Mouse (Mus musculus) embryonic facial prominence, embryonic 11.5 days (tissue): Measurements from ENCODE around the gene Snx33. TPM values are rescaled to one million over a fixed set of nuclear protein-coding genes. Genes with fewer than 3 reads are reported as not detected.

ENCODE experiments used
- ATAC-seq: fragments of 200-750 bp; cut with Nextera tagmentation; replicated peaks from 2 replicates; pipeline ENCODE4 v1.8.0; 2017; ENCODE audit warnings: low read depth; ENCODE audit not compliant: insufficient number of reproducible peaks, low FRiP score, low TSS enrichment
- DNase-seq: peaks from one replicate; pipeline ENCODE4 v3.0.0-alpha.2; 2015; ENCODE audit warnings: low spot score
- H3K27ac ChIP-seq: fragments of 300-500 bp; sonication (generic); replicated peaks from 2 replicates; pipeline ENCODE4 v1.5.1; 2014; ENCODE audit warnings: mild to moderate bottlenecking, low read depth, low read length, control low read depth
- H3K27me3 ChIP-seq: fragments of 300-500 bp; sonication (generic); 2 replicates; pipeline ENCODE4 v1.6.1; 2014; ENCODE audit warnings: mild to moderate bottlenecking, low read length, moderate library complexity, mixed read lengths; ENCODE audit not compliant: control insufficient read depth, insufficient read depth
- H3K36me3 ChIP-seq: fragments of 300-500 bp; sonication (generic); replicated peaks from 2 replicates; pipeline ENCODE4 v1.6.1; 2014; ENCODE audit warnings: low read depth, mild to moderate bottlenecking, low read length, moderate library complexity, mixed read lengths; ENCODE audit not compliant: control insufficient read depth, insufficient read depth
- H3K4me1 ChIP-seq: fragments of 300-500 bp; sonication (generic); 2 replicates; pipeline ENCODE4 v1.6.1; 2014; ENCODE audit warnings: low read length, mixed read lengths; ENCODE audit not compliant: control insufficient read depth, insufficient read depth
- H3K4me2 ChIP-seq: fragments of 300-500 bp; sonication (generic); 2 replicates; pipeline ENCODE4 v1.6.1; 2014; ENCODE audit warnings: low read depth, mild to moderate bottlenecking, control low read depth, low read length, moderate library complexity
- H3K4me3 ChIP-seq: fragments of 300-500 bp; sonication (generic); 2 replicates; pipeline ENCODE4 v1.5.1; 2014; ENCODE audit warnings: low read depth, low read length, control low read depth
- H3K9ac ChIP-seq: fragments of 300-500 bp; sonication (generic); replicated peaks from 2 replicates; pipeline ENCODE4 v1.6.1; 2014; ENCODE audit warnings: mild to moderate bottlenecking, control low read depth, low read length
- H3K9me3 ChIP-seq: fragments of 300-500 bp; sonication (generic); replicated peaks from 2 replicates; pipeline ENCODE4 v1.6.1; 2016; ENCODE audit warnings: mild to moderate bottlenecking, low read length, inconsistent platforms, mixed read lengths; ENCODE audit not compliant: control insufficient read depth
- WGBS: fragments of 180-500 bp; shearing (Covaris S2); extraction: QIAGEN DNeasy Blood & Tissue Kit; methylation state at CpG from one replicate; pipeline ENCODE4 v1.1.7; 2014; 5-methylcytosine and 5-hydroxymethylcytosine counted together
- polyA plus RNA-seq: library from polyadenylated mRNA; unstranded; fragments of >200 nt; fragmentation: Nextera tagmentation; extraction: Ambion mirVana; gene quantifications from 2 replicates; pipeline ENCODE4 v1.2.1, GENCODE M21; 2014

Gene Snx33
- polyA plus RNA-seq, 1 experiment from 2014 or later: 6.6 TPM

- 27% methylated on average over 3 of the region's 3 CpGs for WGBS
- peak; percentile 40 for DNase-seq
These were observed 34.2 kb downstream of the Snx33 start for GRCm38 (mm10) chr9:56894006-56894405.

DNA sequence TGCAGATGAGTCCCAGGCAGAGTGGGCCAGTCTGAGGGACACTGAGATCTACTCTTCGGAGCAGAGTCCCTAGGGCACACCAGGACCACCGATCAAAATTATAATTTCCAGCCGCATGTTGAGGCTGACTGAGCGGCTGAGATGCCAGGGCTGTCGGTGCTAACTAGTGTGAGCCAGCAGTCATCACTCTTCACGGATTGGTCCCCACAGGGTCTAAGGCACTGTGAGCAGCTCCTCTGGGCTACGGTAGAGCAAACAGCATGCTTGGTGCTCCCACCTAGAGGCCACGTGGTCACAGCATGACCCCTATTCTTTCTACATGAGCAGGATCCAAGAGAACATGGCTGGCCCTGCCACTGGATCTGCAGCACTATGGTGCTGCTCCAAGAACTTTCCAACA is 34.9 kb downstream of the Snx33 start:
- Histone ChIP-seq H3K27ac (no peak overlapping the region), H3K9ac (no peak overlapping the region), H3K4me2 (no peak overlapping the region), H3K4me3 (no peak overlapping the region), H3K36me3 (no peaks in the 10 kb centered on the region), H3K9me3 (no peaks in the 10 kb centered on the region), H3K27me3 (no peaks in the 10 kb centered on the region), H3K4me1 (peaks cover 4% of the 10 kb centered on the region)
- DNase-seq (no peak), ATAC-seq (no peak)
- WGBS: 63% methylated on average over 8 of the region's 8 CpGs

More at GRCm38 (mm10) chr9:56894006-56894405, 34.2 kb downstream of the Snx33 start:
- Histone ChIP-seq H3K27me3 (no peaks in the 10 kb centered on the region), H3K4me2 (no peak overlapping the region), H3K4me3 (no peak overlapping the region), H3K4me1 (peaks cover 4% of the 10 kb centered on the region), H3K36me3 (no peaks in the 10 kb centered on the region), H3K27ac (no peak overlapping the region), H3K9me3 (no peaks in the 10 kb centered on the region), H3K9ac (no peak overlapping the region)
- no peak for ATAC-seq

DNA sequence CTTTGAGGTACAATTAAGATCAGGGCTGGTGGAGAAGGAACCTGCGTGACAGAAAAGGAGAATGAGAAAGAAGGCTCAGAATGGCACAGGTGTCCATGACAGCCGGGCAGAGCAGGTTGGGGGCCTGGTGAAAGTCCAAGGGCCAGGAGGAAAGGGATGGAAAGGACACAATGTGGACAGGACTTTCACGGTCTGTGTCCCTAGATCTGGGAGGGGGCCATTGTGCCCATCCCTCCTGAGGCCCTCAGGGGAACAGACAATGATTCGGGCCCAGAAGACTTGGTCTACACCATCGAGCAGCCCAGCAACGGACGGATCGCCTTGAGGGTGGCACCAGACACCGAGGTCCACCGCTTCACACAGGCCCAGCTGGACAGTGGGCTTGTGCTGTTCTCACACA is 36.1 kb downstream of the Snx33 start:
- Histone ChIP-seq H3K4me3 (no peak overlapping the region), H3K4me2 (no peak overlapping the region), H3K4me1 (peaks cover 4% of the 10 kb centered on the region), H3K9ac (no peak overlapping the region), H3K36me3 (no peaks in the 10 kb centered on the region), H3K27ac (no peak overlapping the region), H3K27me3 (no peaks in the 10 kb centered on the region), H3K9me3 (no peaks in the 10 kb centered on the region)
- WGBS: 85% methylated on average over 10 of the region's 10 CpGs
- ATAC-seq (no peak), DNase-seq (no peak)

DNA sequence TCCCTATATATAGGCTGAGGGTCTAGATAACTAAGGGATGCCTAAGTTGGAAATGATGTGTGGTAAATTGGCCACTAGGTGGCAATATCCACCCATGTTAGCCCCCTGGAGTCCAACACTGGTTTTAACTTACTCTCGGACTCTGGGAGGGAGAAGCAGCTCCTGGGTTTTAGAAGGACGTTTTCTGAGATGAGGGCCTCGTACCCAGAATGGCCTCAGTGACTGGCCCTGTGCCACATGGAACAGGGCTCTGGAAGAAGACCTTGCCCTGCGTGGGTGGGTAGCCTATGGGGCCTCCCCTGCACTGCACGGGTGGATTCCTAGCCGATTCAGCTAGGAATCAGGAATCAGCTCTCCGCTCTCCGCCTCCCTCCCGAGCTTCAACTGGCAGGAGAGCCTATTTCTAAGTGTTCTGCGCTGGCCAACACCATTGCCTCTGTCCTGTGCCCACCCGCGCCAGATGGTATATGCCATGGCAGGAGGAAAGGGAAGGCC is 36.6 kb downstream of the Snx33 start:
- DNase-seq (peak; percentile 92), ATAC-seq (peak; percentile 25; the same call in 1 of the 2 replicates)
- no peaks in the 10 kb centered on the region for H3K27me3 ChIP-seq
- H3K27ac ChIP-seq: no peak overlapping the region
- H3K4me1 ChIP-seq: peaks cover 4% of the 10 kb centered on the region
- H3K9ac ChIP-seq: peak overlapping the region; percentile 53
- H3K9me3 ChIP-seq: no peaks in the 10 kb centered on the region
- H3K4me2 ChIP-seq: peak overlapping the region; percentile 25
- no peak overlapping the region for H3K4me3 ChIP-seq
- 31% methylated on average over 12 of the region's 12 CpGs for WGBS
- no peaks in the 10 kb centered on the region for H3K36me3 ChIP-seq

DNA sequence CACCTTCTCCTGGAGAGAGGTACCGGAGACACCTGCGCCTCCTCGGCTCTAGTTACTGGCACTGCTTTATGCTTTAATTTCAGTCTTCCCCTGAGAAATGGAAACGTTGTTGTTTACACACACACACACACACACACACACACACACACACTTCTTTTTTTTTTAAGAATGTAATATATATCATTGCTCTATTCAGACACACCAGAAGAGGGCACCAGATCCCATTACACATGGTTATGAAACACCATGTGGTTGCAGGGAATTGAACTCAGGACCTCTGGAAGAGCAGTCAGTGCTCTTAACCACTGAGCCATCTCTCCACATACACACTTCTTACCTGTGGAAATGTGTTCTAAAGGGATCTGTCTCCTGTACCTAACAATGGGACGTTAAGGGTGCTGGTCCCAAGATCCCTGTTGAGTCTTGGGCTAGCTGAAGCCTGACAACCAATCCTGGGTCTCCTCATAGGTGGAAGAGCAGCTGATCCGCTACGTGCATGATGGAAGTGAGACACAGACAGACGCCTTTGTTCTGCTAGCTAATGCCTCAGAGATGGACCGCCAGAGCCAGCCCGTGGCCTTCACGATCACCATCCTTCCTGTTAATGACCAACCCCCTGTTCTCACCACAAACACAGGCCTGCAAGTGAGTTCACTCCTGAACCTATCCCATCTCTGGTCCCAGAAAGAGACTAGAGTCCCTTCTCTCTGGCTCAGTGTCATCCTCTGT is 37.5 kb downstream of the Snx33 start:
- peaks cover 4% of the 10 kb centered on the region for H3K4me1 ChIP-seq
- no peak overlapping the region for H3K4me3 ChIP-seq
- H3K9ac ChIP-seq: no peak overlapping the region
- no peaks in the 10 kb centered on the region for H3K36me3 ChIP-seq
- H3K27me3 ChIP-seq: no peaks in the 10 kb centered on the region
- no peaks in the 10 kb centered on the region for H3K9me3 ChIP-seq
- DNase-seq (no peak), ATAC-seq (no peak)
- no peak overlapping the region for H3K4me2 ChIP-seq
- no peak overlapping the region for H3K27ac ChIP-seq
- WGBS: 72% methylated on average over 11 of the region's 11 CpGs

DNA sequence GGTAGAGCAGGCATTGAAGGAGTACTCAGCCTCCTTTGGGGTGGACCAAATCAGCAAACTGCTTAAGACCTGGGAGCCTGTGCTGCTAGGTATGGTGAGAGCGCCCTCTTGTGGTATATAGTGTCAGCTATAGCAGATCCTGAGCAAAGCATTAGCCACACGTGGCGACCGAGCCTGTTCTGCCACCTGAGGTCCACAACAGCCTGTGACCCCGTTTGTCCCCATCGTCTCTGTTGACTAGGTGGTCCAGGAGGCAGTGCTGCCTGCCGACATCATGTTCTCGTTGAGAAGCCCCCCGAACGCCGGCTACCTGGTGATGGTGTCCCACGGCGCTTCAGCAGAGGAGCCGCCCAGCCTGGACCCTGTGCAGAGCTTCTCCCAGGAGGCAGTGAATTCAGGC is 38.4 kb downstream of the Snx33 start:
- 3% methylated on average over 14 of the region's 14 CpGs for WGBS
- Histone ChIP-seq H3K4me2 (peak overlapping the region; percentile 48), H3K9ac (peak overlapping the region; percentile 28; the same call in 1 of the 2 replicates), H3K27ac (no peak overlapping the region), H3K9me3 (no peaks in the 10 kb centered on the region), H3K4me3 (no peak overlapping the region), H3K27me3 (no peaks in the 10 kb centered on the region), H3K36me3 (no peaks in the 10 kb centered on the region), H3K4me1 (peaks cover 4% of the 10 kb centered on the region)
- DNase-seq: peak; percentile 94
- ATAC-seq: no peak

DNA sequence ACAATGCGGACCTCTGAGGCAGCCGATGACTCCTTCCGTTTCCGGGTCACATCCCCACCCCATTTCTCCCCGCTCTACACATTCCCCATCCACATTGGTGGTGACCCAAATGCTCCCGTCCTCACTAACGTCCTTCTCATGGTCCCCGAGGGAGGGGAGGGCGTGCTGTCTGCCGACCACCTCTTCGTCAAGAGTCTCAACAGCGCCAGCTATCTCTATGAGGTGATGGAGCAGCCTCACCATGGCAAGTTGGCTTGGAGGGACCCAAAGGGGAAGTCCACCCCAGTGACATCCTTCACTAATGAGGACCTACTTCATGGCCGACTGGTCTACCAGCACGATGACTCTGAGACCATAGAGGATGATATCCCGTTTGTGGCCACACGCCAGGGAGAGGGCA is 40.6 kb downstream of the Snx33 start:
- Histone ChIP-seq H3K27ac (no peak overlapping the region), H3K4me2 (no peak overlapping the region), H3K9ac (no peak overlapping the region), H3K4me3 (no peak overlapping the region), H3K9me3 (no peaks in the 10 kb centered on the region), H3K27me3 (no peaks in the 10 kb centered on the region), H3K36me3 (no peaks in the 10 kb centered on the region), H3K4me1 (no peaks in the 10 kb centered on the region)
- 92% methylated on average over 16 of the region's 16 CpGs for WGBS
- DNase-seq (no peak), ATAC-seq (no peak)

GRCm38 (mm10) chr9:56886601-56887000 is 41.6 kb downstream of the Snx33 start:
- ATAC-seq: no peak
- Histone ChIP-seq H3K4me3 (no peak overlapping the region), H3K4me2 (no peak overlapping the region), H3K4me1 (no peaks in the 10 kb centered on the region), H3K27me3 (no peaks in the 10 kb centered on the region), H3K9ac (no peak overlapping the region), H3K9me3 (no peaks in the 10 kb centered on the region), H3K36me3 (no peaks in the 10 kb centered on the region), H3K27ac (no peak overlapping the region)
- no peak for DNase-seq
- whole genome bisulfite sequencing: 91% methylated on average over 15 of the region's 15 CpGs
